Mouse (Mus musculus) neural tube, embryonic 13.5 days (tissue): ENCODE data around the gene Tnip1. TPM values are rescaled to one million over a fixed set of nuclear protein-coding genes. Genes with fewer than 3 reads are reported as not detected.
A peak's percentile ranks its signal among the peaks of the same experiment; 100 is the strongest.

ENCODE experiments used
- ATAC-seq: fragments of 200-750 bp; cut with Nextera tagmentation; 2 replicates; pipeline ENCODE4 v1.8.0; 2017; ENCODE audit warnings: low read depth, mild to moderate bottlenecking, moderate TSS enrichment, moderate library complexity
- H3K27ac ChIP-seq: fragments of 300-500 bp; sonication (generic); replicated peaks from 2 replicates; pipeline ENCODE4 v1.5.1; 2015; ENCODE audit warnings: moderate library complexity, mild to moderate bottlenecking, inconsistent platforms
- H3K27me3 ChIP-seq: fragments of 300-500 bp; sonication (generic); 2 replicates; pipeline ENCODE4 v1.6.1; 2015; ENCODE audit warnings: mild to moderate bottlenecking, inconsistent platforms
- H3K36me3 ChIP-seq: fragments of 300-500 bp; sonication (generic); 2 replicates; pipeline ENCODE4 v1.6.1; 2015; ENCODE audit warnings: mild to moderate bottlenecking, inconsistent platforms
- H3K4me1 ChIP-seq: fragments of 300-500 bp; sonication (generic); replicated peaks from 2 replicates; pipeline ENCODE4 v1.6.1; 2015; ENCODE audit warnings: inconsistent platforms
- H3K4me2 ChIP-seq: fragments of 300-500 bp; sonication (generic); 2 replicates; pipeline ENCODE4 v1.6.1; 2015; ENCODE audit warnings: inconsistent platforms, mild to moderate bottlenecking, moderate library complexity
- H3K4me3 ChIP-seq: fragments of 300-500 bp; sonication (generic); 2 replicates; pipeline ENCODE4 v1.5.1; 2015; ENCODE audit warnings: mild to moderate bottlenecking, inconsistent platforms
- H3K9ac ChIP-seq: fragments of 300-500 bp; sonication (generic); 2 replicates; pipeline ENCODE4 v1.6.1; 2015; ENCODE audit warnings: moderate library complexity, mild to moderate bottlenecking, inconsistent platforms
- H3K9me3 ChIP-seq: fragments of 300-500 bp; sonication (generic); 2 replicates; pipeline ENCODE4 v1.6.1; 2016; ENCODE audit warnings: inconsistent platforms
- WGBS: fragments of 180-500 bp; shearing (Covaris S2); methylation state at CpG from one replicate; pipeline ENCODE4 v1.1.7; 2015; 5-methylcytosine and 5-hydroxymethylcytosine counted together
- polyA plus RNA-seq: library from polyadenylated mRNA; unstranded; fragments of >200 nt; fragmentation: Nextera tagmentation; extraction: Ambion mirVana; gene quantifications from 2 replicates; pipeline ENCODE4 v1.2.1, GENCODE M21; 2015

Tnip1 gene
- polyA plus RNA-seq, 1 experiment from 2014 or later = 16.1 TPM

DNA sequence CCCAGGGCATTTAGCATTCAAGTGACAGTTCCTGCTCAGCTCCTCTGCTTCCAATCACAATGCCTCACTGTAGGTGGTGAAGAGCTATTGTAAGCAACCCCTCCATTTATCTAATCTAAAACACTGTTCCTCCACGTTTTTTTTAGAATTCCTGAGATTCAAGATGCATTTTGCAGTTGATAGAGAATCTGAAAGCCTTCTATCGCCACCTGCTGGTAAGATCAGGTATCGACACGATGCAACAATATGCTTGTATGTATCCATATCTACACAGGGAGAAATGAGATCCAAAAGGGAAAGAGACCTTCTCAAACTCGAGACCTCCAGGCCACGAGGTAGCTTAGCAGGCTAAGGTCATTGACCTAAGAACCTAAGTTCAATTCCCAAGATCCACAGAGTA lies 21.4 kb upstream of the Tnip1 start:
- Histone ChIP-seq H3K4me2 (no peak overlapping the region), H3K9ac (no peak overlapping the region), H3K4me1 (no peaks in the 10 kb centered on the region), H3K27ac (no peak overlapping the region), H3K36me3 (peaks cover 36% of the 10 kb centered on the region; the same call in 1 of the 2 replicates), H3K27me3 (no peaks in the 10 kb centered on the region), H3K4me3 (no peak overlapping the region), H3K9me3 (no peaks in the 10 kb centered on the region)
- 1% methylated on average over 6 of the region's 6 CpGs for WGBS
- ATAC-seq = no peak

GRCm38 (mm10) chr11:54982520-54982919 lies 19.8 kb upstream of the Tnip1 start:
- Histone ChIP-seq H3K27ac (no peak overlapping the region), H3K4me3 (no peak overlapping the region), H3K9ac (no peak overlapping the region), H3K4me1 (no peaks in the 10 kb centered on the region), H3K9me3 (no peaks in the 10 kb centered on the region), H3K27me3 (no peaks in the 10 kb centered on the region), H3K36me3 (peaks cover 34% of the 10 kb centered on the region; the same call in 1 of the 2 replicates), H3K4me2 (no peak overlapping the region)
- 83% methylated on average over 6 of the region's 6 CpGs for WGBS
- ATAC-seq = no peak

- Histone ChIP-seq H3K27ac (no peak overlapping the region), H3K27me3 (no peaks in the 10 kb centered on the region), H3K36me3 (peaks cover 34% of the 10 kb centered on the region; the same call in 1 of the 2 replicates), H3K9ac (no peak overlapping the region), H3K4me3 (no peak overlapping the region), H3K9me3 (no peaks in the 10 kb centered on the region), H3K4me2 (no peak overlapping the region), H3K4me1 (no peaks in the 10 kb centered on the region)
- no peak for ATAC-seq
- 93% methylated on average over 4 of the region's 4 CpGs for WGBS
Measured at GRCm38 (mm10) chr11:54981630-54982029, 18.9 kb upstream of the Tnip1 start.

DNA sequence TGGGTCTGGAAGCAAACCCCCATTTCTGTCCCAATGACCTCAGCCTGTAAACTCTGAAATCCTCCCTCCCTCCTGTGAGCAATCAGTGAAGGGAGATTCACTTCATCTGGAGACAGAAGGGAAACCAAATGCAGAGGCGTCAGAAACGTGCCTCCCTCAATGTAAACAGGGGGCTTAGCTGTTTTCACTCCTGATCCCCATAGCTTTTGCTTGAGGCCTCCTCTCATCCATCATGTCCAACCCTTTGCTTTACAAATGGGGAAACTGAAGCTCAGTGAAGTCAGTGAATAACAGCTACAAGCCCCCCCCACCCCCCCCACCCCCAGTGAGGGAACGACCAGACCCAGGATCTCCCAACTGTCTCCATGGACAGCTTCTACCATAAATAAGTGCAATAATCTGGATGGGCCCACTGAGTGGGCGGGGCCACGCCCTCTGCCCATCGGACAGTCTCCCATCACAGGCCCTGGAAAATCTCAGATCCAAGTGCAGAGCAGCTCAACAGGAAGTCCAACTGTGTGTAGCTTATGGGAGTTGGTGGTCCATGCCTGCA lies 14.7 kb upstream of the Tnip1 start:
- Histone ChIP-seq H3K9ac (no peak overlapping the region), H3K27ac (no peak overlapping the region), H3K4me3 (no peak overlapping the region), H3K27me3 (no peaks in the 10 kb centered on the region), H3K4me2 (no peak overlapping the region), H3K9me3 (no peaks in the 10 kb centered on the region), H3K36me3 (peaks cover 27% of the 10 kb centered on the region; the same call in 1 of the 2 replicates), H3K4me1 (peaks cover 15% of the 10 kb centered on the region)
- ATAC-seq = no peak
- 49% methylated on average over 6 of the region's 6 CpGs for WGBS

DNA sequence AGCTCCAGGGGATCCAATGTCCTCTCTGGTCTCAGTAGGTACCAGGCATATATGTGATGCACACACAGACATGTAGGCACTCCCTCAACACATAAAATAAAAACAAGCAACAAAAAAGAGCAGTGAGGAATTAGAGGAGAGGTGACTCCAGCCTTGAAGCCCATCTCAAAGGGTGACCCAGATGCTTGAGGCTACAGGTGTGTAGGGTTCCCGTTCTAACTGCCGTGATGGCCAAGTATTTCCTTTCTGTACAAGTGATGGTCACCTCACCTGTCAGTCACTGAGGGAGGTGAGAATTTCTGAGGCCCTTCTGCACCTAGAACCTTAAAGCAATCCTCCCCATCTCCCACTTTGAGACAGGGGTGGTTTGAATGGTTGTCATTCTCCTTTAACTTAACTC lies 13.6 kb upstream of the Tnip1 start:
- H3K9me3 ChIP-seq = no peaks in the 10 kb centered on the region
- peaks cover 15% of the 10 kb centered on the region for H3K4me1 ChIP-seq
- ATAC-seq = no peak
- no peak overlapping the region for H3K4me2 ChIP-seq
- WGBS = 93% methylated on average over 2 of the region's 2 CpGs
- H3K27ac ChIP-seq = no peak overlapping the region
- no peak overlapping the region for H3K4me3 ChIP-seq
- H3K27me3 ChIP-seq = no peaks in the 10 kb centered on the region
- H3K36me3 ChIP-seq = peaks cover 16% of the 10 kb centered on the region; the same call in 1 of the 2 replicates
- no peak overlapping the region for H3K9ac ChIP-seq

DNA sequence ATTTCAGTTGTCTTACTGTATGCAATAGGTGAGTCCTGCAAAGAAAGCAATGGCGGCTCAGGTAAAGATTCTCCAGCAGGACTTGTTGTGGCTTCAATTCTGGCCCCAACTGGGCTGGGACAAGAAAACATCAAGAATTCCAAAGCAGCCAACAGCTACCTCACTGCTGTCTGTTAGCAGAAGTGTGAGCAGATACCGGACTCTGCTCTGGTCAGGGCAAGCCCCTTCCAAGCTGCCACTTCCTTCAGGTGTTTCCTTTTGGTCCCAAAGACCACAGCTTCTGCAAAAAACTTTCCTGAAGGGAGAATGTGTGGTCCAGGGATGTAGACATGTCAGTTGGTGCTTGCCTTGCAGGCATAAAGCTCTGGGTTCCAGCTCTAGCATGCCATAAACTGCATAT lies 13.0 kb upstream of the Tnip1 start:
- Histone ChIP-seq H3K36me3 (peaks cover 11% of the 10 kb centered on the region; the same call in 1 of the 2 replicates), H3K27me3 (no peaks in the 10 kb centered on the region), H3K9ac (no peak overlapping the region), H3K27ac (no peak overlapping the region), H3K9me3 (no peaks in the 10 kb centered on the region), H3K4me3 (no peak overlapping the region), H3K4me1 (peaks cover 15% of the 10 kb centered on the region), H3K4me2 (no peak overlapping the region)
- ATAC-seq = no peak
- WGBS = 91% methylated on average over 2 of the region's 2 CpGs

DNA sequence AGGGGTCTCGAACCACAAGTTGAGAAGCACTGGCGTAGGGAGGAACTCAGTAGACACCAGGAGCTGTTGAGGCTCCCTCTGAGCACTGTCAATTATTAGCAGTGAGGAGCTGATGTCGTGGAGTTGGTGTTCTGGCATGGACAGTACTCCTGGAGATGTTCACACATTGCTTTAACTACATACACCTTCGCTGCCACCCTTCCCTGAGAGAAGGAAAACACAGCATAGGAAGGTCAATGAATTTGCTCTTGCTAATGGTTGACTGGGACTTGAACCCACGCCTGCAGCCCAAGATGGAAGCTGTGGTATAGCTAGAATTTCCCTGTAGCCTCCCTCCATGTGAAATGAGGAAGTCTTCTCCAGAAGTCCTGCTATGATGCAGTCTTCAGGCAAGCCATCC lies 12.6 kb upstream of the Tnip1 start:
- no peak overlapping the region for H3K27ac ChIP-seq
- no peak overlapping the region for H3K9ac ChIP-seq
- H3K9me3 ChIP-seq = no peaks in the 10 kb centered on the region
- peaks cover 15% of the 10 kb centered on the region for H3K4me1 ChIP-seq
- no peak overlapping the region for H3K4me3 ChIP-seq
- WGBS = 91% methylated on average over 5 of the region's 5 CpGs
- H3K4me2 ChIP-seq = no peak overlapping the region
- no peaks in the 10 kb centered on the region for H3K27me3 ChIP-seq
- H3K36me3 ChIP-seq = peaks cover 11% of the 10 kb centered on the region; the same call in 1 of the 2 replicates
- ATAC-seq = no peak

GRCm38 (mm10) chr11:54974639-54975038 lies 11.9 kb upstream of the Tnip1 start:
- Histone ChIP-seq H3K27me3 (no peaks in the 10 kb centered on the region), H3K4me3 (no peak overlapping the region), H3K4me2 (no peak overlapping the region), H3K9ac (no peak overlapping the region), H3K9me3 (no peaks in the 10 kb centered on the region), H3K4me1 (peaks cover 15% of the 10 kb centered on the region), H3K27ac (no peak overlapping the region), H3K36me3 (peaks cover 8% of the 10 kb centered on the region; the same call in 1 of the 2 replicates)
- WGBS = 93% methylated on average over 4 of the region's 4 CpGs
- ATAC-seq = no peak

GRCm38 (mm10) chr11:54973481-54974212 lies 10.9 kb upstream of the Tnip1 start:
- no peak overlapping the region for H3K9ac ChIP-seq
- peak; percentile 77; the same call in 1 of the 2 replicates for ATAC-seq
- H3K4me2 ChIP-seq = no peak overlapping the region

GRCm38 (mm10) chr11:54972789-54973188 lies 10.1 kb upstream of the Tnip1 start:
- no peak for ATAC-seq
- Histone ChIP-seq H3K4me1 (peaks cover 15% of the 10 kb centered on the region), H3K9ac (no peak overlapping the region), H3K27ac (no peak overlapping the region), H3K27me3 (no peaks in the 10 kb centered on the region), H3K4me2 (no peak overlapping the region), H3K9me3 (no peaks in the 10 kb centered on the region), H3K4me3 (no peak overlapping the region), H3K36me3 (no peaks in the 10 kb centered on the region)
- WGBS = 63% methylated on average over 6 of the region's 6 CpGs

More at GRCm38 (mm10) chr11:54973481-54974212, 10.9 kb upstream of the Tnip1 start:
- no peak overlapping the region for H3K4me3 ChIP-seq
- H3K27me3 ChIP-seq = no peaks in the 10 kb centered on the region
- H3K4me1 ChIP-seq = peaks cover 15% of the 10 kb centered on the region
- 52% methylated on average over 8 of the region's 8 CpGs for WGBS
- no peaks in the 10 kb centered on the region for H3K9me3 ChIP-seq
- H3K27ac ChIP-seq = peak overlapping the region; percentile 23; the same call in 1 of the 2 replicates
- H3K36me3 ChIP-seq = no peaks in the 10 kb centered on the region

GRCm38 (mm10) chr11:54972049-54972723 lies 9.5 kb upstream of the Tnip1 start:
- WGBS = 57% methylated on average over 4 of the region's 4 CpGs

DNA sequence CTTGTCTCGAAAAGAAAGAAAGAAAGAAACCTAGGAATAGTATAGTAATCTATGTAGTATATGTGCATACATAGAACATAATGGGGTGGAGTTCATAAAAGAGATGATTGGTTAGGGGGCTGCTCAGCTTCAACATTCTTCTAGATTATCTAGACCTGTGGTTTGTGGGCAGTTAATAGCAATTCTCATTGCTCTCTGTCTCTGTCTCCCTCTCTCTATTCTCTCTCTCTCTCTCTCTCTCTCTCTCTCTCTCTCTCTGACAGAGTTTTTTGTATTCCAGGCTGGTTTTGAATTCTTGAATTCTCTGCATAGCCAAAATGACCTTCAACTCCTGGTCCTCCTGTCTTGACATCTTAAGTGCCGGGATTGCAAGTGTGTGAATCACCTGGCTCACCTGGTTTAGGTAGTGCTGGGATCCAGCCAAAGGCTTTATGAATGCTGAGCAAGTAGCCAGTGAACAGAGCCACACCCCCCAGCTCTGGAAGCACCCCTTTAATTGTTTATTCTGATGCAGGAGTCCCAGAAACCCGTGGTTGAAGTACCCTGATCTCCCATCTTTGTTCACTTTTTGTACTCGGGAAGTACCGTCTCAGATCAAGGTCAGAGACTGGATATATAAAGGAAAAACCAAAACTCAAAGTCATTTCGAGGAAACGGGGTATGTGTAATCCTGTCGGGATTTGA lies 8.8 kb upstream of the Tnip1 start:
- H3K9ac ChIP-seq = no peak overlapping the region
- no peaks in the 10 kb centered on the region for H3K36me3 ChIP-seq
- no peaks in the 10 kb centered on the region for H3K9me3 ChIP-seq
- peaks cover 15% of the 10 kb centered on the region for H3K4me1 ChIP-seq
- no peaks in the 10 kb centered on the region for H3K27me3 ChIP-seq
- no peak overlapping the region for H3K27ac ChIP-seq
- no peak for ATAC-seq
- WGBS = 74% methylated on average over 8 of the region's 8 CpGs
- H3K4me2 ChIP-seq = no peak overlapping the region
- H3K4me3 ChIP-seq = no peak overlapping the region

More at GRCm38 (mm10) chr11:54972049-54972723, 9.5 kb upstream of the Tnip1 start:
- Histone ChIP-seq H3K4me2 (no peak overlapping the region), H3K4me3 (no peak overlapping the region), H3K36me3 (no peaks in the 10 kb centered on the region), H3K9me3 (no peaks in the 10 kb centered on the region), H3K27ac (no peak overlapping the region), H3K27me3 (no peaks in the 10 kb centered on the region), H3K9ac (no peak overlapping the region), H3K4me1 (peaks cover 15% of the 10 kb centered on the region)
- no peak for ATAC-seq
